Mouse (Mus musculus) effector memory CD4-positive, alpha-beta T cell, adult 7 months (primary cell): ENCODE measurements around the gene S1pr3. TPM values are rescaled to one million over a fixed set of nuclear protein-coding genes. Genes with fewer than 3 reads are reported as not detected.

Experiments used
- polyA plus RNA-seq: library from polyadenylated mRNA; unstranded; fragments of 100-300 nt; shearing (Covaris generic); gene quantifications from one replicate; pipeline ENCODE4 v1.2.1, GENCODE M21; 2017

S1pr3 gene
- not detected for polyA plus RNA-seq

GRCm38 (mm10) chr13:51408519-51409001, at the start of gene S1pr3:
Gene S1pr3 (plus strand): TSS chr13:51408639.

Other genes starting within 250 kb of the S1pr3 start
- not detected for gene Nxnl2, start 237.6 kb upstream of the S1pr3 start, polyA plus RNA-seq
- 0.23 TPM for gene Shc3, start 160.8 kb downstream of the S1pr3 start, polyA plus RNA-seq
- gene Cks2, start 236.6 kb downstream of the S1pr3 start, polyA plus RNA-seq, result 212 TPM
- 42.6 TPM for gene Secisbp2, start 243.1 kb downstream of the S1pr3 start, polyA plus RNA-seq